Mouse (Mus musculus): ENCODE data around the gene Trmo.

Gene Trmo

DNA sequence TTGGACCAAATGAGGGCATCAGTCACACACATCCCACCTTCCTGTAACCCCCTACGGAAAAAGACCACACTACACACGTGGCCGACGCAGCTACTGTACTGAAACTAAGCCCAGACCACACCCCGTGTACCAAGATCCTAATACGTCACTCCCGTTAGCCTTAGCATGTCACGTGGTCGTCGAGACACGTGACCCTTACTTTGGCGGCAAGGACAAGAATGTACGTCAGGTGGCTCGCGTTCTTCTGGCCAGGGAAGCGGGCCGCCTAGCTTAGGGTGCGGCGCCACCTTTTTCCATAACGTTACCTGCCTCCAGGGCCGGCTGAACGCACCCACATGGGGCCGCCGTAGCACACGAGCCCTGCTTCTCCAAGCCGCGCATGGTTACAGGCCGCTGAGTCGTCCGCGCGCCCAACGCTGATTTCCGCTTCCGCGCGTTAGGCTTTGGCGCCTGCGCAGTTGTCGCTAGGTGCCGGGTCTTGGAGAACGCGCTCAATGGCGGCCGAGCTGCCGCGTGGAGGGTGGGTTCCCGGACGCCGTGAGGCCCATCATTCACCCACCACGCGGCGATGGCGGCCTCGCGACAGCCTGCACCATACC is at the start of gene Trmo:
Gene Trmo, minus strand, starts transcription at position 425 of the 599 bp plus-strand sequence.
- TF ChIP-seq GATA4 (IDR thresholded peaks at IDR 0.05; ENCODE audit: insufficient replicate concordance, low read length), result peak; percentile 33; the same call in 1 of the 2 replicates

DNA sequence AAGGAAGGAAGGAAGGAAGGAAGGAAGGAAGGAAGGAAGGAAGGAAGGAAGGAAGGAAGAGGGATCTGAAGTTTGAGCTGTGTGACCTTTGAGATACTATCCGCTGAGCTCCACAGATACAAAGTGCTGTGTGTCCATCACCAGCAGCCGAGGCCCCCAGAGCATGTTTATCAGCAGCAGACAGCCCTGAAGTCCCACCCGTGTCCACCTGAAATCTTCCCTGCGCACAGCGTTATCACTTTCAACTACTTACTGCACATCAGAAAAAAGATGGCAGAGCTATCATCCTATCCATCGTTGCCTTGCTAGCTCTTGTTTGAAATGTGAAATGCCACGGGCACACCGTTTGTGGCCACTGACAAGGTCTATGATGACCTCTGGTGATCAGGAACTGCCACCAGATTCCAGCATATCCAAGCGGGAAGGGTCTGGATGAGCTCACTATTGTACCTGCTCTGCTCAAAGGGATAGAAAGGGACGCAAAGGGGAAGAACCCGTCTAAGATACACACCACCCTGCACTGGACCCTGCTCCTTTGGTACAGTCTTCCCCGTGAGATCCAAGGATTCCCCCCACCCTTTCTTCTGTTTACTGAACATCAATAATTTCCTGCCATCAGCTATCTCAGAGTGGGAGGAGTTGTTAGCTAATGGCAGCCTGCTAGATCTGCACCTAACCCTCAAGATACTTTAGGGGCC is 43.3 kb upstream of the Trmo start:
- no peak for TF ChIP-seq GATA4 (IDR thresholded peaks at IDR 0.05; ENCODE audit: insufficient replicate concordance, low read length)

DNA sequence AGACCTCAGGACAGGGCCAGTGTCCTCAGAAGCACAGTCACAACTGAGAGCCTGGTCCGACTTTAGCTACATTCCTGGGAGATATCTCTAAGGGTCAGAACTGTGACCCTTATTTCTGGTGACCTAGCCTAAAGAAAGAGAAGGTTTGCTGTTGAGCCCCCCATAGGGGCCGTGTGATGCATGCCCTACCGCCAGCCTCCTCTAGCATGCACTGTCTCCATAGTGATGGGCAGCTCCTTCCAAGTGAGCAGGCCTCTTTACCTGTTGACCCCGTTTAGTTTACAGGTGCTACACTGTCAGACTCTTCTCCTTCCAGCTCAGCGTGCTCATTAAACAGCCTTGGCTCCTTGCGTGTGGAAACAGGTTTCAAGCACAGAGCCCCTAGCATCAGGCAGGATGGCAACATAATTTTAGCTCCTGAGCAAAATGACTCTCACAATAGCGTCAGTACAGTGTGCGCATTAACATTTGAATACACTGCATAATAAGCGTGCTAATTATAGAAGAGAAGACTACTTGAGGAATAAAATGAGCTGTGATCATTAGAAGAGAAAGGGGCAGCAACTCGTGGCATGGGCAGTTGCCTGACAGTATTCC is 39.8 kb upstream of the Trmo start:
- no peak for TF ChIP-seq GATA4 (IDR thresholded peaks at IDR 0.05; ENCODE audit: insufficient replicate concordance, low read length)

DNA sequence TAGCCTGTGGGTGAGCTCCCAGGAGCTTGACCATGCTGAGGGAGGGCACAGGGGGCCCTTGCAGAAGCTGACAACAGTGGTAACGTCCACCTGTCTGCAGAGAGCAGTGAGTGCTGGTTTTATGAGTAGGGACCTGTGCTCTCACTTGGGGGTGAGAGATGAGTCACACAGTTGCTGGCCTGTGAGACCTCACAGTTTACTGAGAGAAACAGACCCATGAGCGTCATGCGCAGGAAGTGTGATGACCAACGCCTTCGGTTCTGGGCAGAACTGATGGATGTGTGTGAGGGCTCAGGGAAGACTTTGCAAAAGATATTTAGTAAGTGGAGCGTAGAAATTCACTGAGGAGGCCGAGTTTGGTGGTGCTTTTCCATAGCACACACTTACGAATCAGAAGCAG is 33.4 kb upstream of the Trmo start:
- TF ChIP-seq GATA4 (IDR thresholded peaks at IDR 0.05; ENCODE audit: insufficient replicate concordance, low read length), result no peak

DNA sequence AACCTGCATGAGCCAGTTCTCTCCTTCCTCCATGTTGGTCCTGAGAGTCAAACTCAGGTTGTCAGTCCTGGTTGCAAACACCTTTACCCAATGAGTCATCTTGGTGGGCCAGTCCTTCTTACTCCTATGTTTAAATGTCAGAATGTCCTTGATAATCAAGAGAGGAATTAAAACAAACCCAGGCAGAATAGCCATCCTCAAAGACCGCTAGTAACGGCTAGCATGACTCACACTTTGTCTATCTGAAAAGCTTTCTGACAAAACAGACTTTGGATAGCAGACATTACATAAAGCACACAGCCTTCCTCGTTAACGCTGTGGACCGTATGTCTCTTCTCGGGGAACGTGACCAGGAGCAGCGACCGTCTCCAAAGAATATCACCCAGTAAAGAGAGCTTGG is 29.6 kb upstream of the Trmo start:
- no peak for TF ChIP-seq GATA4 (IDR thresholded peaks at IDR 0.05; ENCODE audit: insufficient replicate concordance, low read length)

DNA sequence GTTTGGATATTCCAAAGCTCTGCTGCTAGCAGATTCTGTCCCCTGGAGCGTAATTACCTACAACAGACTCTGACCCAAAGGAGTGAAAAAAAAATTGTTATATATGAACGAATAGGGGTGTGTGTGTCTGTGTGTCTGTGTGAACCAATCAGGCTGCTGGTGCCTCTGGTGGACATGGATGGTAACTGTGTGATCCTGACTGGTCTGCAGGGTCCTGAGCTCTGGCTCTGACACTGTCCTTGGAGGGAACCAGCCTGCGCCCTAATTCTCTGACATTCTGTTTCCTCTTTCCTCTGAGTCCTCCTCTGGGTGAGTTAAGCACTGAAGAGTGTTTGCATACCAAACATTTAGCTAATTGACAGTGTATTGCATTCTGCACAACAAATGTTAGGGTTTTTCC is 28.3 kb upstream of the Trmo start:
- no peak for TF ChIP-seq GATA4 (IDR thresholded peaks at IDR 0.05; ENCODE audit: insufficient replicate concordance, low read length)

DNA sequence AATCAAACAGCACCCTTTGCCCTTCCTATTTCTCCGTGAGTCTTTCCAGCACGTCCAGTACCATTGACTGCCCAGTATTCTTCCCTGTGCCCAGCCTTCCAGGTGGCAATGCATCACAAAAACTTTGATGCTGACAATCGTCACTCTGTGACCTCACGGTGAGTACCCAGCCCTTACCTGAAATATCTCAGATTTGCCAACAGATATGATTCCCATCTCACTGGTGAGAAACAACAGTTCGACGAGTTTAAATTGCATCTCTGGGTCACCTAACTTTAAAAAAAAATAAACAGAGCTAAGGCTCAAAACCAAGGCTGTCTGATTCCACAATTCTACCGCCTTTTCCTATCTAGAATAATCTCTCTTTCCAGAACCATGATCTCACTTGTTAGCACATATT is 24.2 kb upstream of the Trmo start, which contains the start of gene Hemgn:
Gene Hemgn, minus strand, starts transcription at position 101 of the 400 bp plus-strand sequence.
- TF ChIP-seq GATA4 (IDR thresholded peaks at IDR 0.05; ENCODE audit: insufficient replicate concordance, low read length), result no peak

DNA sequence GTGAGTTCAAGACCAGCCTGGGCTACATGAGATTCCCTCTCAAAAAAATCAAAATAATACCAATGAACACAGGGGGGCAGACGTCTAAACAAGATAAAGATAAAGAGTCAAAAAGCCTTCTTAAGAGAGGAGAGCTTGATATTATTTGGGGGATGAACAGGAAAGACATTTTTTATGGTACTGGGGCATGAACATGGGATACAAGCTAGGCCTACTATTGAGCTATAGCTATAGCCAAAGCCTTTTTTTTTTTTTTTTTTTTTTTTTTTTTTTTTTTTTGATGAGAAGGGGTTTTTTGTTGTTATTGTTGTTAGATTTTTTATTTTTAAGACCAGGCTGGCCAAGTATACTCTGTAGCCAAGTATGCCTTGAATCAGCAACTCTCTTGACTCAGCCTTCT is 22.9 kb upstream of the Trmo start:
- no peak for TF ChIP-seq GATA4 (IDR thresholded peaks at IDR 0.05; ENCODE audit: insufficient replicate concordance, low read length)

DNA sequence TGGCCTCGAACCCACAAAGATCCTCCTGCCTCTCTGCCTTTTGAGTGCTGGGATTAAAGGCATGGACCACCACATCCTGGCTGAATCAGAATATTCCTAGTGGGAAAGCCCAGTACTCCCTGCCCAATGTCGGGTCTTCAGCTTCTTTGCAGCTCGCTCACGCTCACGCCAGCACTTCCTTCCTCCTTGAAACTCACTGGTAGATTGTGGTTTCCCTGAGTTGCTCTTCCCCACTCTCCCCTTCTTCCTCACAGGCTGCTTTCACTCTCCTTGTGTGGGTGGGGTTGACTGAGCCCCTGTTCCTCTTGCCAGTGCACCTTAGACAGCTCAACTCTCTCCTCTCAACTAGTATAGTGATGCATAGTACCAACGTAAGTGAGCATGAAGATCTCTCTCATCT is 22.3 kb upstream of the Trmo start:
- no peak for TF ChIP-seq GATA4 (IDR thresholded peaks at IDR 0.05; ENCODE audit: insufficient replicate concordance, low read length)

DNA sequence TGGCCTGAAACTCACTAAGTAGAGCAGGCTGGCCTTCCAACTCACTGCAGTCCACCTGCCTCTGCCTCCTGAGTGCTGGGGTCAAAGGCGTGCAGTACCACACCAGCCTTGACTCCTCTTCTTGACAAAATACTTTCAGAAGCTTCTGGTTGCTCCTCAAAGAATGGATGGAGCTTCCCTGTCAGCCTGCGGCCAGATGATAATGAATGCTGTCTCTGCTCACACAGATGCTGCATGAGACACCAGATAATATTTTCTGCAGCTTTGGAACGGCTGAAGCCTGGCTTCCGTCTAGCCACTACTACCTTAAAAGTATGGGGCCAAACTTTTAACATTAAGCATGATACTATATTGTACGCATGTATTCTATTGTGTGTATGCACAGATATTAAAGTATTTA is 21.4 kb upstream of the Trmo start:
- no peak for TF ChIP-seq GATA4 (IDR thresholded peaks at IDR 0.05; ENCODE audit: insufficient replicate concordance, low read length)

DNA sequence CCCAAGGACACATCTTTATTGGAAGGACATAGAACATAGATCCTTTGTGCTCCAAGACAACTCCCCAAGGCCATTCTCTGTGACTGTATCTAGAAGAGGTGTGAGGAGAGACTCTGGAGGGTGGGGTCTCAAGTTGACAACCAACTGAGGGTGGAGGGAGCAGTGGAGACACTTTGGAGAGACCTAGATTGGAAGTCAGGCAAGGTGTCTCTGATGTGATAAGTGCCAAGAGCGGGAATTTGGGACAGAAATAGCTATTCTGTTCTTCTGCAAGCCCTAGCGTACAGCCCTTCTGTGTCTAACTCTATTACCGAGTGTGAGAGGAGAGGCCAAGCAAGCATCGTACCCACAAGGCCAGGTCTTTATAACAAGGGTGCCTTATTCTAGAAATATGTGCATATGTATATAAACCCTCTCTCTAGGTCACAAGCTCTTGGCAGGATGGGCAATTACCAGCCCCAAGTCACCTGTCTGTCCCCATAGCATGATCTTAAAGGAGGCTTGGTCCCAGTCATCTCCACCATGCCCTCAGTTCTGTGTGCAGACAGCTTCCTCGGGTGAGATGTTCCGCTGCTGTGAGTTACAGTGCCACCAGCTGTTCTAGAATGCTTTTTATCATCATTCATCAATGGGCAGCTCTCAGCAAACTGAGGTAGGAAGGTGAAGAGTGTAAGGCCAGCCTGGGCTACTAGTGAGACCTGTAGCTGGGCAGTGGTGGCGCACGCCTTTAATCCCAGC is 17.9 kb upstream of the Trmo start:
- TF ChIP-seq GATA4 (IDR thresholded peaks at IDR 0.05; ENCODE audit: insufficient replicate concordance, low read length), result no peak

DNA sequence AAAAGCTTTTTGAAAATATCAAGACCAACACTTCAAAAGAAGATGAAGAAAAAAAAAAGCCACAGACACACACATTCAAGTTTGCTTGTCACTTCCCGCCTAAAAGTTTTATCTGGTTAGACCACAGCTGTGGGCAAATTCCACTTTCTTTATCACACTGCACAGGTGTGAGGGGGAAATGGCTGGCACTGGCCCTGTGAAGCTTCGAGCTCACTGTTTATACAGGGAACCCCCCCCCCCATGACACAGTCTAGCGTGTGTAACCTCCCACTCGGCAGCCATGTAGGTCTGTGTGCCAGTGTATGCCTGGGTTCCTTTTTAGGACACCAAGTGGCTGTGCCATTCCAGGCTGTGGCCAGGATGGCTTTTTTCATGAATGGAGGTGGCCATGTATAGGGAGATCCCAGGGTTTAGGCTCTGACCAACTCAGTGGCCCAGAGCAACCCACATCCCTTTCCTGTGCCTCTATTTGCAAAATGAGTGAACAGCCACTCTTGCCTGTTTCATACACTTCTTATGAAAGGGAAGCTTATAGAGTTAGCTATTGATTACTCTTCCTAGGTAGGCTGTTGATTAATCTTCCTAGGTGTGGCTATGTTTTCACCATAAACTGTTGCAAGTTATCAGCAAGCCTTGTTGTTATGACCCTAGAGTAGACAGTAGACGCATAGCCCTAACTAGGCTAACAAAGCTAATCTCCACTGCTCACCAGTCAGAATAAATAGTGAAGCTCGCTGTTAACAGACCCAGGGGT is 15.0 kb upstream of the Trmo start:
- TF ChIP-seq GATA4 (IDR thresholded peaks at IDR 0.05; ENCODE audit: insufficient replicate concordance, low read length), result no peak

DNA sequence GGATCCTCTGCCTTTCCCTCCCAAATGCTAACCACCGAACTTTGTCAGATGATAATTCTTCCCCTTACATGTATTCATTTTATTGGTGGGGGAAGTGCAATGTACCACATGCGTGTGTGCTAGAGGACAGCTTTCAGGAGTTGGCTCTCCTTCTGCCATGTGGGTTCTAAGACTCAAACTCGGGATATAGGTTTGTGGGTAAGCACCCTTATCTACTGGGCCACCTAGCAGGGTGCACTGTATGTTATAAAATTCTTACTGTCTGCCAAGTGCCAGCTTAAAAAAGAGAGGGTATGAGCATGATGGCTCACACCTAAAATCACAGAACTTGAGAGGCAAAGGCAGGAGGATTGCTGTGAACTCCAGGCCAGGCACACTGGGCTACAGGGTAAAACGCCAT is 9.6 kb upstream of the Trmo start:
- no peak for TF ChIP-seq GATA4 (IDR thresholded peaks at IDR 0.05; ENCODE audit: insufficient replicate concordance, low read length)

DNA sequence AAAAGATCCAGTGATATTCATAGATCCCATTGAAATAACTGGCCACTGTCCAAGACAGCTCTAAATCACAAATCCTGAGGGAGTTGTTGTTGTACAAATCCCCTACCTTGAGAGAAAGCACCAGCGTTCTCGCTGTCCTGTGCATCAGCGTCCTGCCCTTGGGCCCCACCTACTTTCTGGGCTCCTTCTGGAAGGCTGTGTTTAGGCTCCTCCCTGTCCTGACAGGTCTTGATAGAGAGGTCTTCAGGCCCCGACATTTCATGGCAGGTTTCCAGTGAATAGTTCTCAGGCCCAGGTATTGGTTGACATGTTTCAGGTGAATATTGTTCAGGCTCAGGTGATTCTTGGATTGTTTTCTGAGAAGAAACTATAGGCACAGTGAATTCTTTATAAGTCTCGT is 6.5 kb upstream of the Trmo start:
- no peak for TF ChIP-seq GATA4 (IDR thresholded peaks at IDR 0.05; ENCODE audit: insufficient replicate concordance, low read length)

DNA sequence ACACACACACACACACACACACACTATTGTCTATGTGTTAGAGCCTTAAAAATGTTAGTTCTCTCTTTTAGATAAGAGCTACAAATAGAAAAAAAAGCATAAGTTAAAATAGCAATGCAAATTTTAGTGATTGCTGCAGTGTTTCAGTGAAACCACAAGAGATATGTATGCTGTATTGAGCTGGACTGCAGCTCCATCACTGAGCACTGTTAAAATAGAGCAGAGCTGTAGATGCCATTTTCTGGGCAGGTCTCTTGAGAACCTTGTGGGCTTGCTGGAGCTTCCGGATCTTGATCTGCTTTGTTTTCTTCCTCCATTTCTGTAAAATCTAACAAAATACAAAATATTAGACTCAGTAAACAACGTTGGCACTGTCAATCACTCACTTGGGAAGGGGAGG is 5.2 kb upstream of the Trmo start:
- TF ChIP-seq GATA4 (IDR thresholded peaks at IDR 0.05; ENCODE audit: insufficient replicate concordance, low read length), result no peak
